Mouse (Mus musculus): ENCODE results near the gene Rps12.
A peak's percentile ranks its signal among the peaks of the same experiment; 100 is the strongest.

- TF ChIP-seq CTCF (IDR thresholded peaks at IDR 0.05; ENCODE audit: low read depth, low read length) (no peak), POLR2A (IDR thresholded peaks at IDR 0.05; ENCODE audit: extremely low read depth, insufficient read depth, low read length) (peak; percentile 97)
Measured at GRCm38 (mm10) chr10:23787062-23787821, at the start of gene Rps12.
